In the genomic region with DNA sequence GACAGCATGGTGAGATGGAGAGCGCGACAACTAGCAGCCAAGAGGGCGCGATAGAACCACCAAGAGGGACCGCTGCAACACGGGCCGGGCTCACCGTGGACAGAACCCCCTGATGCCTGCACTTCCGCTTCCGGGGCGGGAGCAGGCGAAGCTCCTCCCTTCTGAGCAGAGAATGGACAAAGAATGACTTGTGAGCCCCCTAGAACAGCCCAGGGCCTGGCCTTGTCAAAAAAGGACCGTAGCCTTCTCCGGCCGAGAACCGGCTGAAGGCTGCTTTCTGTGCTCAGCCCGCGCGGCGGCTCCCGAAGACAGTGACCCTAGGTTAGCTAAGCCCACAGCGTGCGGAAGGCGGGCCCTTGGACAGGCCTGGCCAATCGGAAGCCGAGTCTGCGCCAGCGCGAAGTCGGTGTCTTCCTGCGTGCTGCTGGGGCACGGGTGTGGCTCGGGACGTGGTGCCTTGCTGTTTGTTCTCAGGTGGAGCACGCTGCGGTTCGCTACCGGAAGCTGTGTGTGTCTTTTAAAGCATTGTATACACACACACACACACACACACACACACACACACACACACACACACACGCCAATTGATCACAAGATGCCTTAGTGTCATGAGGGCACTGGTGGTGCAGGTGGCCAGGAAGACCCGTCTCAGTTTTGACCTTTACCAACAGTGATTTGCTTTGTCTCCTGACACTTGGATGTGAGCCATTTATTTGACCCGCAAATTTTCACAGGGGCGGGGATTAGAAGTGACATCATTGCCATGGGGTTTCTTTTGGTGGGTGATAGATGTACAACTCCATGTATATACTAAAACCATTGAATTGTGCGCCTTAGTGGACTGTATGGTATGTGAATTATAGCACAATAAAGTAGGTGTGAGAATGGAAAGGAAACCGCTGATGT, we compare ENCODE assay signal across 8 mouse cellular contexts. TPM values are rescaled to one million over a fixed set of nuclear protein-coding genes. Genes with fewer than 3 reads are reported as not detected.
DNase-seq lines count a peak whose midpoint lies in the region; ATAC-seq lines count a peak whose summit lies in the region.

A gene (minus strand): TSS at position 336 of the 906 bp plus-strand sequence.

- peak within 1 kb of the TSS; percentile 75 for H3K9ac ChIP-seq in forebrain, embryonic 14.5 days (ENCODE audit: low read length)
- H3K9ac ChIP-seq in neural tube, embryonic 15.5 days (replicated peaks): peak within 1 kb of the TSS; percentile 77

- no peaks in the 10 kb centered on the region for H3K9me3 ChIP-seq in forebrain, embryonic 14.5 days (replicated peaks; ENCODE audit: control insufficient read depth, low read length)
- no peaks in the 10 kb centered on the region for H3K9me3 ChIP-seq in neural tube, embryonic 15.5 days (replicated peaks)

- intact Hi-C loops in heart, postnatal 14 days (cut with DNase I): loop anchor here (2.0 to 5.0 kb wide), 2 partner anchors 45 kb away; a partner anchor contains a TSS

- H3K27ac ChIP-seq in forebrain, embryonic 14.5 days (ENCODE audit: low read depth, low read length): peak within 1 kb of the TSS; percentile 78
- peak within 1 kb of the TSS; percentile 99 for H3K27ac ChIP-seq in neural tube, embryonic 15.5 days (replicated peaks)

- peak; percentile 95 for DNase-seq in ES-CJ7 (ENCODE audit: low read depth, low spot score)
- peak; percentile 95 for DNase-seq in cerebellum, adult 11 months
- DNase-seq in forebrain, embryonic 14.5 days (ENCODE audit: low spot score): peak; percentile 96
- DNase-seq in heart, postnatal 14 days: peak; percentile 93 to 94
- peak; percentile 95 for DNase-seq in layer of hippocampus, adult 11-12 months (ENCODE audit: low spot score)
- DNase-seq in lung, adult 18-20 months: peak; percentile 93 to 95
- peak; percentile 93 for DNase-seq in testis, postnatal 14 days (ENCODE audit: low spot score)

- H3K27me3 ChIP-seq in forebrain, embryonic 14.5 days (replicated peaks; ENCODE audit: control insufficient read depth, insufficient read depth, low read length): no peaks in the 10 kb centered on the region
- H3K27me3 ChIP-seq in neural tube, embryonic 15.5 days (replicated peaks): no peaks in the 10 kb centered on the region

- H3K4me2 ChIP-seq in forebrain, embryonic 14.5 days (ENCODE audit: low read length): peak within 1 kb of the TSS; percentile 68
- peak within 1 kb of the TSS; percentile 84 for H3K4me2 ChIP-seq in neural tube, embryonic 15.5 days

- ATAC-seq in forebrain, embryonic 14.5 days: peak; percentile 100
- peak; percentile 100 for ATAC-seq in neural tube, embryonic 15.5 days (ENCODE audit: low FRiP score)

- 2% methylated on average over 44 of the region's 44 CpGs for WGBS in forebrain, embryonic 14.5 days
- 1% methylated on average over 44 of the region's 44 CpGs for WGBS in neural tube, embryonic 15.5 days

- peak within 1 kb of the TSS; percentile 60 for H3K4me3 ChIP-seq in forebrain, embryonic 14.5 days (ENCODE audit: low read depth, low read length)
- H3K4me3 ChIP-seq in neural tube, embryonic 15.5 days (replicated peaks): peak within 1 kb of the TSS; percentile 92

- H3K4me1 ChIP-seq in forebrain, embryonic 14.5 days (ENCODE audit: control insufficient read depth, insufficient read depth, low read length): peaks cover 7% of the 10 kb centered on the region; the same call in 1 of the 2 replicates
- H3K4me1 ChIP-seq in neural tube, embryonic 15.5 days: peaks cover 26% of the 10 kb centered on the region

- H3K36me3 ChIP-seq in forebrain, embryonic 14.5 days (ENCODE audit: control insufficient read depth, insufficient read depth, low read length): 0 out of 2 replicates have a peak, but pooled peaks cover 5% of the 10 kb centered on the region
- H3K36me3 ChIP-seq in neural tube, embryonic 15.5 days: peaks cover 10% of the 10 kb centered on the region; the same call in 1 of the 2 replicates

RNA-seq across cellular contexts. Expression of the gene that starts here (rescaled TPM):
- polyA plus RNA-seq in forebrain, embryonic 14.5 days (2014; fragmentation: Nextera tagmentation; extraction: Ambion mirVana): 149 and 164 TPM in 2 replicates
- total RNA-seq in heart, postnatal 14 days (2021): 10 to 100 TPM; 50.2 to 61.5 TPM
- polyA plus RNA-seq in neural tube, embryonic 15.5 days (2015; fragmentation: Nextera tagmentation; extraction: Ambion mirVana): 145 and 160 TPM in 2 replicates

Comparison
In these comparisons a context has a peak if more than half of its experiments do, and no peak if none do; other contexts are left out.
1. Peak in every context shown above with its lines: DNase-seq, ATAC-seq, H3K4me3 ChIP-seq and H3K27ac ChIP-seq.